Mouse (Mus musculus): ENCODE measurements around the gene Haus7. TPM values are rescaled to one million over a fixed set of nuclear protein-coding genes. Genes with fewer than 3 reads are reported as not detected.
"Not testable (repeated sequence)": the region's sequence is repeated elsewhere in the genome, so short reads cannot be mapped to it uniquely, and the experiment has no call there.

The Haus7 gene
- 62.7 and 69.6 TPM in 2 replicates for polyA plus RNA-seq (2016; fragmentation: Nextera tagmentation; extraction: Ambion mirVana)

DNA sequence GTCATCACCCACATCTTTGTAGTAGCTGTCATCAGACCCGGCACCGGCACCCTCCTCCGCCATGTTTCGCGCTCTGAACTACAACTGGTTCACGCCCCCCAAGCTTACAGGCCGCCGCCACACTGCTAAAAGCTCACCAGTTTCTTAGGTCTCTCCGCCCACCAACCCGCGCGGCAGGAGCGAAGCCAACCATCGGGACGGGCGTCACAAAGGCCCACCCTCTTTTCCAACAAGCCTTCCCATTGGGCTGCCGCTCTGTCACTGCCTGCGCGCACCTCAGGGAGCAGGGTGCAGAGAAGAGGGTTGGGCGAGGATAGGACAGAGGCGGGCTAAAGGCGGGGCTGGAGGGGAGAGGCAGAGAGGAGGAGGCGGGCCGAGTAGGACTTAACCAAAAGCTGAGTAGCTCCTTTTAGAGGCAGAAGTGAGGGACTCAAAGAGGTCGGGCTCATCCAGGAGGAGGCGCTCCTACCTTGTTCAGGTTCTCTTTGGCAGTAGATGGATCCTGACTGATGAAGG is at the start of gene Haus7:
Gene Haus7 (minus strand): TSS at position 168 of the 516 bp plus-strand sequence.
- Histone ChIP-seq H3K9me3 (no peaks in the 10 kb centered on the region), H3K9ac (replicated peaks) (peak within 1 kb of the TSS; percentile 55), H3K27me3 (no peaks in the 10 kb centered on the region), H3K27ac (replicated peaks) (no peak within 1 kb of the TSS), H3K4me3 (peak within 1 kb of the TSS; percentile 55), H3K4me2 (replicated peaks) (peak within 1 kb of the TSS; percentile 59), H3K4me1 (peaks cover 5% of the 10 kb centered on the region; the same call in 1 of the 2 replicates), H3K36me3 (0 out of 2 replicates have a peak, but pooled peaks cover 4% of the 10 kb centered on the region)
- WGBS = 26% methylated on average over 26 of the region's 26 CpGs
- peak; percentile 100 for ATAC-seq (ENCODE audit: low FRiP score, low read depth)

DNA sequence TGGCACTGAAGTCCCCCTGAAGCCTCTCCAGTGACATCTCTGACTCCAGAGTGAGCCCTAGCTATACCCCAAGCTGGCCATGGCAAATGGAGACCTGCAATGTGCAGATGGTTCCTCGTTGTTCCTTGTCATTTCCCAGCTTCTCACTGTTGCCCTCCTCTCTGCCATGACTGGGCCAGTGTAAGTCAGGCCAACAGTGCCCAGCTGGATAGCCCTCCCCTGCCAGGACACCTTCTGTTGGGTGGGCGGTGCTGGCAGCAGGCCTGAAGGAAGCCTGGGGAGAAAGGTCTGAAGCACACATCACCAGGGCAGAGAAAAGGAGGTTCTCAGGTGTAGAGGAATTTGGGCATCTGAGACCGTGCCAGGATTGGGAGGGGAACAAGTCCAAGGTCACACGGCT is 47.7 kb upstream of the Haus7 start:
- H3K9me3 ChIP-seq = no peaks in the 10 kb centered on the region
- H3K4me2 ChIP-seq (replicated peaks) = no peak overlapping the region
- H3K27ac ChIP-seq (replicated peaks) = no peak overlapping the region
- no peak for ATAC-seq (ENCODE audit: low FRiP score, low read depth)
- H3K4me1 ChIP-seq = no peaks in the 10 kb centered on the region
- WGBS = 80% methylated on average over 4 of the region's 4 CpGs
- no peaks in the 10 kb centered on the region for H3K36me3 ChIP-seq
- no peak overlapping the region for H3K4me3 ChIP-seq
- H3K27me3 ChIP-seq = peaks cover 43% of the 10 kb centered on the region
- H3K9ac ChIP-seq (replicated peaks) = no peak overlapping the region

GRCm38 (mm10) chrX:73505130-73505735 is 46.4 kb upstream of the Haus7 start:
- no peak overlapping the region for H3K4me2 ChIP-seq (replicated peaks)
- H3K36me3 ChIP-seq = no peaks in the 10 kb centered on the region
- no peak overlapping the region for H3K4me3 ChIP-seq
- no peaks in the 10 kb centered on the region for H3K9me3 ChIP-seq
- no peak for ATAC-seq (ENCODE audit: low FRiP score, low read depth)
- no peaks in the 10 kb centered on the region for H3K4me1 ChIP-seq
- WGBS = 79% methylated on average over 5 of the region's 5 CpGs
- H3K27ac ChIP-seq (replicated peaks) = no peak overlapping the region
- no peak overlapping the region for H3K9ac ChIP-seq (replicated peaks)
- H3K27me3 ChIP-seq = peaks cover 49% of the 10 kb centered on the region

GRCm38 (mm10) chrX:73496746-73497145 is 37.9 kb upstream of the Haus7 start:
- H3K4me2 ChIP-seq (replicated peaks) = no peak overlapping the region
- no peaks in the 10 kb centered on the region for H3K36me3 ChIP-seq
- no peak for ATAC-seq (ENCODE audit: low FRiP score, low read depth)
- no peaks in the 10 kb centered on the region for H3K9me3 ChIP-seq
- H3K4me1 ChIP-seq = no peaks in the 10 kb centered on the region
- no peak overlapping the region for H3K27ac ChIP-seq (replicated peaks)
- H3K9ac ChIP-seq (replicated peaks) = no peak overlapping the region
- peaks cover 9% of the 10 kb centered on the region; the same call in 1 of the 2 replicates for H3K27me3 ChIP-seq
- 98% methylated on average over 4 of the region's 4 CpGs for WGBS
- H3K4me3 ChIP-seq = no peak overlapping the region

GRCm38 (mm10) chrX:73493567-73493966 is 34.7 kb upstream of the Haus7 start:
- H3K4me1 ChIP-seq; H3K9me3 ChIP-seq; H3K36me3 ChIP-seq; H3K27me3 ChIP-seq; H3K4me2 ChIP-seq (replicated peaks); H3K27ac ChIP-seq (replicated peaks); H3K9ac ChIP-seq (replicated peaks); H3K4me3 ChIP-seq: not testable (repeated sequence)
- 10% methylated on average over 1 of the region's 2 CpGs for WGBS
- 0 out of 2 replicates have a peak, but pooled peaks have one; percentile 62 for ATAC-seq (ENCODE audit: low FRiP score, low read depth)

DNA sequence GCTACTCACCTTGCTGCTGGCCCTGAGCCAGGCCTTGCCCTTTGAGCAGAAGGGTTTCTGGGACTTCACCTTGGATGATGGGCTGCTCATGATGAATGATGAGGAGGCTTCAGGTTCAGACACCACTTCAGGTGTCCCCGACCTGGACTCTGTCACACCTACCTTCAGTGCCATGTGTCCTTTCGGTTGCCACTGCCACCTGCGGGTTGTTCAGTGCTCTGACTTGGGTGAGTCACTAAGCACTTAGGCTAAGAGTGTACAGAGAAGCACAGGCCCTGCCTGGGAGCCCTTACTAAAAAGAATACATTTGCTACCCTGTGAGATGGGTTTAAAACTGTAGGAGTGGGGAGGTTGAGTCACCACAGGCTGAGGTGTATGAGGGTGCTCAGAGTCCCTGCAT is 32.0 kb upstream of the Haus7 start:
- H3K9me3 ChIP-seq = no peaks in the 10 kb centered on the region
- no peak overlapping the region for H3K9ac ChIP-seq (replicated peaks)
- no peak for ATAC-seq (ENCODE audit: low FRiP score, low read depth)
- H3K27me3 ChIP-seq = no peaks in the 10 kb centered on the region
- no peak overlapping the region for H3K27ac ChIP-seq (replicated peaks)
- no peak overlapping the region for H3K4me2 ChIP-seq (replicated peaks)
- WGBS = 79% methylated on average over 3 of the region's 3 CpGs
- H3K4me3 ChIP-seq = no peak overlapping the region
- H3K36me3 ChIP-seq = no peaks in the 10 kb centered on the region
- no peaks in the 10 kb centered on the region for H3K4me1 ChIP-seq

DNA sequence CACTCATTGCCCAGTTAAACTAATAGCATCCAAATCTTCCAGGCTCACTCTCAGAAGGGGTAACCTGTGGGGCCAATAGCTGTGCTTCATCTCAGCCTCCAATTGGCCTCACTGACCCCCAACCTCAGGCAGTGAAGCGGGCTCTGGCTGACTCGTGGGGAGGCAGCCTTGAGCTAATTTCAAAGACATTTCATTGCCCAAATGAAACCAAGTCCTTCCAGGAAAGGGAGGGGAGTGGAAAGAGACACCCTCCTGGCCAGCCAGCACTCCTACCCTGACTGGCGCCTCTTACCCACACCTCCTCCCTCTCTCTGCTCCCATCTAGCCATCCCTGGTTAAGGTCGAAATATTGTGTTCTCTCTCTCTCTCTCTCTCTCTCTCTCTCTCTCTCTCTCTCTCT is 31.3 kb upstream of the Haus7 start:
- no peak overlapping the region for H3K27ac ChIP-seq (replicated peaks)
- no peaks in the 10 kb centered on the region for H3K4me1 ChIP-seq
- no peaks in the 10 kb centered on the region for H3K27me3 ChIP-seq
- H3K4me3 ChIP-seq = no peak overlapping the region
- ATAC-seq (ENCODE audit: low FRiP score, low read depth) = no peak
- 75% methylated on average over 4 of the region's 4 CpGs for WGBS
- H3K36me3 ChIP-seq = no peaks in the 10 kb centered on the region
- no peak overlapping the region for H3K9ac ChIP-seq (replicated peaks)
- no peak overlapping the region for H3K4me2 ChIP-seq (replicated peaks)
- no peaks in the 10 kb centered on the region for H3K9me3 ChIP-seq

DNA sequence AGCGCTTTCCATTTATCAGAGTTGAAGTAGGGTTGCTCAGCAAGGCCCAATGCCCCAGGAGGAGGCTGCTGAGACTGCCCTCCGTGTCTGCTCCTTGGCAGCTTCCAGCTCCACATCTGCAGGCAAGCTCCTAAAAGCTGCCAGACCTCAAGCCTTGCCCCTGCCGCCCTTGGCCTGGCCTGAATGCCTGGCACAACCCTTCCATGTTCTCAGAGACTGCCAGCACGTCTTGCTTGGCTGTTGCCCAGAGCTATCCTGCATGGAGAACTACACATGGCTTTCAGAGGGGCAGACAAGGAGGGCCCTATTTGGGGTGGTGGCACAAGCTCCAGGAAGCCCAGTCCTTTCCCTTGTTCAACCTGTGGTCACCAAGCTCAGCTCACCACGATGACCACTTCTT is 28.1 kb upstream of the Haus7 start:
- no peak overlapping the region for H3K27ac ChIP-seq (replicated peaks)
- H3K36me3 ChIP-seq = no peaks in the 10 kb centered on the region
- no peak overlapping the region for H3K4me3 ChIP-seq
- ATAC-seq (ENCODE audit: low FRiP score, low read depth) = no peak
- H3K9ac ChIP-seq (replicated peaks) = no peak overlapping the region
- H3K4me1 ChIP-seq = no peaks in the 10 kb centered on the region
- H3K27me3 ChIP-seq = peaks cover 3% of the 10 kb centered on the region; the same call in 1 of the 2 replicates
- no peak overlapping the region for H3K4me2 ChIP-seq (replicated peaks)
- WGBS = 75% methylated on average over 5 of the region's 5 CpGs
- H3K9me3 ChIP-seq = no peaks in the 10 kb centered on the region

- 85% methylated on average over 4 of the region's 4 CpGs for WGBS
- Histone ChIP-seq H3K9me3 (no peaks in the 10 kb centered on the region), H3K9ac (replicated peaks) (no peak overlapping the region), H3K27me3 (peaks cover 3% of the 10 kb centered on the region; the same call in 1 of the 2 replicates), H3K27ac (replicated peaks) (no peak overlapping the region), H3K4me2 (replicated peaks) (no peak overlapping the region), H3K36me3 (no peaks in the 10 kb centered on the region), H3K4me3 (no peak overlapping the region), H3K4me1 (no peaks in the 10 kb centered on the region)
- no peak for ATAC-seq (ENCODE audit: low FRiP score, low read depth)
These were observed 26.0 kb upstream of the Haus7 start for GRCm38 (mm10) chrX:73484870-73485269.

GRCm38 (mm10) chrX:73484076-73484475 is 25.2 kb upstream of the Haus7 start:
- no peaks in the 10 kb centered on the region for H3K9me3 ChIP-seq
- H3K4me1 ChIP-seq = no peaks in the 10 kb centered on the region
- 69% methylated on average over 1 of the region's 1 CpGs for WGBS
- no peak overlapping the region for H3K4me2 ChIP-seq (replicated peaks)
- no peak for ATAC-seq (ENCODE audit: low FRiP score, low read depth)
- H3K36me3 ChIP-seq = no peaks in the 10 kb centered on the region
- H3K4me3 ChIP-seq = no peak overlapping the region
- peaks cover 7% of the 10 kb centered on the region; the same call in 1 of the 2 replicates for H3K27me3 ChIP-seq
- H3K27ac ChIP-seq (replicated peaks) = no peak overlapping the region
- H3K9ac ChIP-seq (replicated peaks) = no peak overlapping the region

DNA sequence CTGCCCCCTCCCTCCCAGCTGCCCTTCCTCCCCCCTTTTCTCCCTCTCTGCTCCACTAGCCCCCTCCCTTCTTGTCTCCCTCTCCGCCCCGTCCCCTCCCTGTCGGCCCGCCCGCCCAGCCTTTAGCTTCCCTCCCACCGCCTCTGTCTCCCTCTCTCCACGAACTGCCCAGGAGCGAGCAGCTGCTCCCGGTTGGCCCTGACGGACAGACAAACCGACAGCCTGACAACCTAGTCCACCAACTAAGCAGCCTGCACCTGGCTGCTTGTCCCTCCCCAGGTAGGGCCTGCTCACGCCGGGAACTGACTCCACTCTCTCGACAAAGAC is 24.6 kb upstream of the Haus7 start, which contains the start of gene Bgn:
Gene Bgn (plus strand): TSS at position 119 of the 327 bp plus-strand sequence.
- no peak for ATAC-seq (ENCODE audit: low FRiP score, low read depth)
- no peaks in the 10 kb centered on the region for H3K36me3 ChIP-seq
- no peaks in the 10 kb centered on the region for H3K4me1 ChIP-seq
- H3K27me3 ChIP-seq = peaks cover 12% of the 10 kb centered on the region; the same call in 1 of the 2 replicates
- no peaks in the 10 kb centered on the region for H3K9me3 ChIP-seq
- H3K9ac ChIP-seq (replicated peaks) = no peak within 1 kb of the TSS
- no peak within 1 kb of the TSS for H3K27ac ChIP-seq (replicated peaks)
- WGBS = 26% methylated on average over 13 of the region's 14 CpGs
- no peak within 1 kb of the TSS for H3K4me3 ChIP-seq
- H3K4me2 ChIP-seq (replicated peaks) = peak within 1 kb of the TSS; percentile 29

DNA sequence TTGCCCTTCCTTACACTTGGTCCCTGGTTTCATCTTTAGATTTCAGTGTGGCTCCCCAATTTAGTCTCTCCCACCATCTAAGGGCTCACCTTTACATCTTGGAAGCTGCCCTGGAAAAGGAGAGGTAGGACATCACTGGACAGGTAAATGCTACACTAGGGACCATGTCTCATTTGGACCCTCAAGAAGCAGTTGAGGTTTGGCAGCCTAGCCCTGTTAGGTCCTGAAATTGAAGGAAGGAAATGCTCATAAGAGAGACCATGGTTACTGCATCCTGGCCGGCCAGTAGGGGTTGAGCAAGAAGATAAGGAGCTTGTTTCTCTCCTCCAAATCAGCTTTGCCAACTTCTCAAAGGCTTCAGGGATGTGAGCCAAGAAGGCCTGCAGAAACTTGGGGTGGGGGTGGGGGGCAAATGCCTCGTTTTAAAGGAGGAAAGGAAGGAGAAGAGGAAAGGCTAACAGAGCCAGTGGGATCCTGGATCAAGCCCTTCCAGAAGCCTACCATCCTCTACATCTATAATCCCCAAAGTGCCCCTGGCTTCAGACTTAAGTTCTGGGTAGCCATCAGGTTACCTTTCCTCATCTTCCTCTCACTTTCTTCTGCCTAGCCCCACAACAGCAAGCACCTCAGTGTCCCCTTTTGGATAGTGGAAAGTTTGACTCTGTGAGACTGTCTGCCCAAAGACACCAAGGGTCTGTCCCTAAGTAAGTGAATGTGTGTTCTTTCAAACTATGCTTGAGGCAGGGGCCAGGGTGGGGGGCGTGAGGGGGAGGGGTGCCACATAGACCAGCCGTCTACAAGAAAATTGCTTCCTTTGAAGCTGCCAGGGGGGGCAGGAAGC is 24.0 kb upstream of the Haus7 start:
- H3K4me1 ChIP-seq = no peaks in the 10 kb centered on the region
- H3K36me3 ChIP-seq = no peaks in the 10 kb centered on the region
- no peak overlapping the region for H3K4me3 ChIP-seq
- H3K27me3 ChIP-seq = peaks cover 12% of the 10 kb centered on the region; the same call in 1 of the 2 replicates
- ATAC-seq (ENCODE audit: low FRiP score, low read depth) = no peak
- no peak overlapping the region for H3K27ac ChIP-seq (replicated peaks)
- no peaks in the 10 kb centered on the region for H3K9me3 ChIP-seq
- no peak overlapping the region for H3K9ac ChIP-seq (replicated peaks)
- 43% methylated on average over 4 of the region's 4 CpGs for WGBS
- H3K4me2 ChIP-seq (replicated peaks) = peak overlapping the region; percentile 29

Data from midbrain, embryonic 12.5 days (tissue).